Mouse (Mus musculus) limb, embryonic 14.5 days (tissue): Measurements from ENCODE around the gene Sorcs1. TPM values are rescaled to one million over a fixed set of nuclear protein-coding genes. Genes with fewer than 3 reads are reported as not detected.
A peak's percentile ranks its signal among the peaks of the same experiment; 100 is the strongest.

Source experiments
- ATAC-seq: fragments of 200-750 bp; cut with Nextera tagmentation; 2 replicates; pipeline ENCODE4 v1.8.0; 2017; ENCODE audit warnings: low read depth, moderate number of reproducible peaks, moderate TSS enrichment; ENCODE audit not compliant: low FRiP score
- DNase-seq: peaks from one replicate; pipeline ENCODE4 v3.0.0-alpha.2; 2015; ENCODE audit warnings: low spot score
- H3K27ac ChIP-seq: fragments of 300-500 bp; sonication (generic); replicated peaks from 2 replicates; pipeline ENCODE4 v1.5.1; 2014; ENCODE audit warnings: low read depth, mild to moderate bottlenecking, low read length, moderate library complexity, mixed read lengths
- H3K27me3 ChIP-seq: fragments of 300-500 bp; sonication (generic); 2 replicates; pipeline ENCODE4 v1.6.1; 2014; ENCODE audit warnings: low read length, mixed read lengths; ENCODE audit not compliant: control insufficient read depth, insufficient read depth
- H3K36me3 ChIP-seq: fragments of 300-500 bp; sonication (generic); 2 replicates; pipeline ENCODE4 v1.6.1; 2014; ENCODE audit warnings: mild to moderate bottlenecking, low read length, moderate library complexity, mixed read lengths; ENCODE audit not compliant: control insufficient read depth, insufficient read depth
- H3K4me1 ChIP-seq: fragments of 300-500 bp; sonication (generic); 2 replicates; pipeline ENCODE4 v1.6.1; 2014; ENCODE audit warnings: antibody characterized with exemption, low read length, mixed read lengths; ENCODE audit not compliant: control insufficient read depth, insufficient read depth
- H3K4me2 ChIP-seq: fragments of 300-500 bp; sonication (generic); replicated peaks from 2 replicates; pipeline ENCODE4 v1.6.1; 2014; ENCODE audit warnings: low read depth, mild to moderate bottlenecking, low read length, moderate library complexity; ENCODE audit not compliant: severe bottlenecking
- H3K4me3 ChIP-seq: fragments of 300-500 bp; sonication (generic); replicated peaks from 2 replicates; pipeline ENCODE4 v1.5.1; 2014; ENCODE audit warnings: low read length
- H3K9ac ChIP-seq: fragments of 300-500 bp; sonication (generic); 2 replicates; pipeline ENCODE4 v1.6.1; 2014; ENCODE audit warnings: mild to moderate bottlenecking, low read depth, low read length, moderate library complexity; ENCODE audit not compliant: severe bottlenecking
- H3K9me3 ChIP-seq: fragments of 300-500 bp; sonication (generic); 2 replicates; pipeline ENCODE4 v1.6.1; 2016; ENCODE audit warnings: low read length; ENCODE audit not compliant: control insufficient read depth
- POLR2A ChIP-seq: fragments of 200-500 bp; IDR thresholded peaks from 2 replicates; pipeline ENCODE4 v1.8.0; 2012; ENCODE audit warnings: inconsistent platforms, mild to moderate bottlenecking, moderate library complexity, borderline replicate concordance; ENCODE audit not compliant: insufficient read depth, insufficient read length; ENCODE audit errors: extremely low read depth
- WGBS: fragments of 180-500 bp; shearing (Covaris S2); extraction: QIAGEN DNeasy Blood & Tissue Kit; methylation state at CpG from one replicate; pipeline ENCODE4 v1.1.7; 2014; 5-methylcytosine and 5-hydroxymethylcytosine counted together
- polyA plus RNA-seq, 2 experiments: library from polyadenylated mRNA; depleted of rRNA in 1 of 2; stranded (reverse) in 1 of 2; unstranded in 1 of 2; fragments of >200 nt; fragmentation: Nextera tagmentation in 1 of 2; extraction: Ambion mirVana in 1 of 2; gene quantifications; 2 replicates each; pipeline versions ENCODE4 v1.2.1 to v1.2.3; 2012 to 2014

Sorcs1 gene
- polyA plus RNA-seq, 2 experiments = 2.1 to 3.2 TPM

GRCm38 (mm10) chr19:50171849-50172248 is 506.6 kb downstream of the Sorcs1 start:
- Histone ChIP-seq H3K27me3 (no peaks in the 10 kb centered on the region), H3K9me3 (no peaks in the 10 kb centered on the region), H3K9ac (no peak overlapping the region), H3K4me2 (no peak overlapping the region), H3K4me1 (no peaks in the 10 kb centered on the region), H3K36me3 (no peaks in the 10 kb centered on the region), H3K27ac (no peak overlapping the region), H3K4me3 (no peak overlapping the region)
- ATAC-seq (no peak), DNase-seq (peak; percentile 19)
- 72% methylated on average over 4 of the region's 4 CpGs for WGBS
- no peak for TF ChIP-seq POLR2A

GRCm38 (mm10) chr19:50151111-50151510 is 527.3 kb downstream of the Sorcs1 start:
- H3K36me3 ChIP-seq = no peaks in the 10 kb centered on the region
- 72% methylated on average over 6 of the region's 6 CpGs for WGBS
- ATAC-seq = no peak

GRCm38 (mm10) chr19:50145919-50146318 is 532.5 kb downstream of the Sorcs1 start:
- no peak for ATAC-seq
- Histone ChIP-seq H3K27ac (no peak overlapping the region), H3K27me3 (no peaks in the 10 kb centered on the region), H3K4me1 (no peaks in the 10 kb centered on the region), H3K4me3 (no peak overlapping the region), H3K9me3 (no peaks in the 10 kb centered on the region), H3K9ac (no peak overlapping the region), H3K36me3 (no peaks in the 10 kb centered on the region), H3K4me2 (no peak overlapping the region)
- DNase-seq = no peak
- TF ChIP-seq POLR2A = no peak
- 29% methylated on average over 3 of the region's 3 CpGs for WGBS

More at GRCm38 (mm10) chr19:50151111-50151510, 527.3 kb downstream of the Sorcs1 start:
- Histone ChIP-seq H3K9ac (no peak overlapping the region), H3K4me3 (no peak overlapping the region), H3K27ac (no peak overlapping the region), H3K4me2 (no peak overlapping the region), H3K27me3 (no peaks in the 10 kb centered on the region), H3K9me3 (no peaks in the 10 kb centered on the region), H3K4me1 (no peaks in the 10 kb centered on the region)
- DNase-seq = no peak
- TF ChIP-seq POLR2A = no peak

GRCm38 (mm10) chr19:50141853-50142252 is 536.6 kb downstream of the Sorcs1 start:
- H3K4me1 ChIP-seq = no peaks in the 10 kb centered on the region
- no peak for TF ChIP-seq POLR2A
- H3K36me3 ChIP-seq = no peaks in the 10 kb centered on the region
- no peak overlapping the region for H3K4me3 ChIP-seq
- H3K4me2 ChIP-seq = no peak overlapping the region
- WGBS = 72% methylated on average over 8 of the region's 8 CpGs
- no peaks in the 10 kb centered on the region for H3K9me3 ChIP-seq
- DNase-seq (no peak), ATAC-seq (no peak)
- H3K27me3 ChIP-seq = no peaks in the 10 kb centered on the region
- H3K27ac ChIP-seq = no peak overlapping the region
- H3K9ac ChIP-seq = no peak overlapping the region

- H3K36me3 ChIP-seq = no peaks in the 10 kb centered on the region
- H3K27ac ChIP-seq = no peak overlapping the region
- ATAC-seq (no peak), DNase-seq (peak; percentile 44)
- H3K9ac ChIP-seq = no peak overlapping the region
- WGBS = 79% methylated on average over 1 of the region's 1 CpGs
- H3K4me2 ChIP-seq = no peak overlapping the region
- no peaks in the 10 kb centered on the region for H3K9me3 ChIP-seq
- no peaks in the 10 kb centered on the region for H3K27me3 ChIP-seq
- no peak for TF ChIP-seq POLR2A
- no peak overlapping the region for H3K4me3 ChIP-seq
- no peaks in the 10 kb centered on the region for H3K4me1 ChIP-seq
These were observed 543.8 kb downstream of the Sorcs1 start for GRCm38 (mm10) chr19:50134656-50135055.
